ENCODE assay signal across 28 mouse cellular contexts in the genomic region with DNA sequence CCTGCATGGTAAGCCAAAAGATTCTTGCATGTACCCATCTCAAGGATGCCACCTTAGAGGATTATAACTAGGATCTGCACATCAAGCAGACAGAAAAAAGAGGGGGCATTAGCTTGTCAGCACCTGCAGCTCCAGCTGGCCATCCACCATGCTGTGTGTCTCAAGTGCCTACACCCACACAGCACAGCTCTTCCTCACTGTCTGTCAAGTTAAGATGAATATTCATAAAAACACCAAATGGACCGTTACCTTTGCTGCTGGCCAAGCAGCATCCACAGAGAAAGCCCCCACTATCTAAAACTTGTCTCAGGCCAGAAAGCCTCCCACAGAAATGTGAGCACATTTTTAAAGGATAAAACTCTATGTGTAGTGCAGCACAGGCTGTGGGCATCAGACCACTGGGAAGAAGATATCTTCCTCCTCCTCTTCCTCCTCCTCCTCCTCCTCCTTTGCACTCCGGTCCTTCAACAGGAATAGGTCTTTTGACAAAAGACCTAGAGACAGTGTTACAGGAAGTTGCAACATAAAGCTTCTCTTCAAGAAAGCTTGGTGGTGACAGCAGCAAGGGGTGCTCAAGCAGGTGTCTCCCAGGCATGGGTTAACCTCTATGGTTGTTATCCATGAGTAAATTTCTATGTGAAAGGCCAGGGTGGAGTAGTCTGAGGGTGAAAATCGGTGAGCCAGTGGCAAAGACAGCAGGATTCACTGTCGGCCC.
DNase-seq lines count a peak whose midpoint lies in the region; ATAC-seq and TF ChIP-seq lines count a peak whose summit lies in the region.
"Had no signal": no experiment of that assay in that cellular context is flagged by ENCODE, and none has a peak within 500 bp of the region (broad histone marks: within the 10 kb centered on the region; RNA-seq: fewer than 3 reads in every experiment).

No protein-coding gene starts in this region.

- H3K4me3 ChIP-seq in midbrain, embryonic 10.5 days: no peak overlapping the region
- no peak overlapping the region for H3K4me3 ChIP-seq in midbrain, postnatal 0 days (ENCODE audit: low read depth, low read length)
- no peak overlapping the region for H3K4me3 ChIP-seq in forebrain, embryonic 12.5 days (replicated peaks)
- H3K4me3 ChIP-seq: embryonic facial prominence, embryonic 12.5 days; embryonic facial prominence, embryonic 15.5 days; forebrain, embryonic 13.5 days; heart, embryonic 12.5 days; heart, embryonic 15.5 days; hindbrain, embryonic 10.5 days; hindbrain, embryonic 13.5 days had no signal

- no peaks in the 10 kb centered on the region for H3K27me3 ChIP-seq in midbrain, embryonic 10.5 days (ENCODE audit: low read depth, poor library complexity, severe bottlenecking)
- H3K27me3 ChIP-seq in midbrain, postnatal 0 days (ENCODE audit: insufficient read depth, low read length): no peaks in the 10 kb centered on the region
- H3K27me3 ChIP-seq in forebrain, embryonic 12.5 days: peaks cover 4% of the 10 kb centered on the region; the same call in 1 of the 2 replicates
- H3K27me3 ChIP-seq: embryonic facial prominence, embryonic 12.5 days; embryonic facial prominence, embryonic 15.5 days; forebrain, embryonic 13.5 days; heart, embryonic 15.5 days; hindbrain, embryonic 13.5 days had no signal

- no peak overlapping the region for H3K4me2 ChIP-seq in midbrain, postnatal 0 days (ENCODE audit: low read depth, low read length, poor library complexity, severe bottlenecking)
- no peak overlapping the region for H3K4me2 ChIP-seq in forebrain, embryonic 12.5 days
- H3K4me2 ChIP-seq: embryonic facial prominence, embryonic 12.5 days; embryonic facial prominence, embryonic 15.5 days; forebrain, embryonic 13.5 days; heart, embryonic 12.5 days; heart, embryonic 15.5 days; hindbrain, embryonic 13.5 days had no signal

- no peak for TF ChIP-seq CTCF in midbrain, postnatal 0 days (IDR thresholded peaks at IDR 0.05)

- peaks cover 98% of the 10 kb centered on the region for H3K36me3 ChIP-seq in midbrain, embryonic 10.5 days
- peaks cover 42% of the 10 kb centered on the region for H3K36me3 ChIP-seq in midbrain, postnatal 0 days (ENCODE audit: insufficient read depth, low read length)
- peaks cover 73% of the 10 kb centered on the region for H3K36me3 ChIP-seq in forebrain, embryonic 12.5 days (replicated peaks)
- H3K36me3 ChIP-seq: embryonic facial prominence, embryonic 12.5 days; embryonic facial prominence, embryonic 15.5 days; heart, embryonic 12.5 days; heart, embryonic 15.5 days had no signal

- intact Hi-C loops in left cerebral cortex, postnatal 10 days (cut with DNase I): no loop called here

- H3K9ac ChIP-seq in midbrain, postnatal 0 days (replicated peaks; ENCODE audit: low read length, poor library complexity, severe bottlenecking): no peak overlapping the region
- no peak overlapping the region for H3K9ac ChIP-seq in forebrain, embryonic 12.5 days
- H3K9ac ChIP-seq: embryonic facial prominence, embryonic 12.5 days; embryonic facial prominence, embryonic 15.5 days; forebrain, embryonic 13.5 days; forebrain, postnatal 0 days; heart, embryonic 12.5 days; heart, embryonic 15.5 days; hindbrain, embryonic 13.5 days had no signal

- peak; percentile 76 for ATAC-seq in frontal cortex, adult (ENCODE audit: low TSS enrichment)
- no peak for ATAC-seq in midbrain, postnatal 0 days (ENCODE audit: low FRiP score)
- peak; percentile 44; the same call in 1 of the 2 replicates for ATAC-seq in megakaryocyte, adult 5-6 weeks (ENCODE audit: poor library complexity, severe bottlenecking)
- no peak for ATAC-seq in forebrain, embryonic 12.5 days (ENCODE audit: low FRiP score)
- ATAC-seq: activated CD4-positive, CD25-positive, alpha-beta regulatory T cell, adult 4 months; forebrain, embryonic 13.5 days; forebrain, postnatal 0 days; hindbrain, embryonic 16.5 days had no signal

- H3K9me3 ChIP-seq in midbrain, embryonic 10.5 days (replicated peaks): no peaks in the 10 kb centered on the region
- no peaks in the 10 kb centered on the region for H3K9me3 ChIP-seq in midbrain, postnatal 0 days (ENCODE audit: low read length)
- no peaks in the 10 kb centered on the region for H3K9me3 ChIP-seq in forebrain, embryonic 12.5 days
- H3K9me3 ChIP-seq: embryonic facial prominence, embryonic 12.5 days; embryonic facial prominence, embryonic 15.5 days; forebrain, embryonic 13.5 days; heart, embryonic 12.5 days; heart, embryonic 15.5 days; hindbrain, embryonic 10.5 days; hindbrain, embryonic 13.5 days had no signal

- no peak for DNase-seq in frontal cortex, postnatal 10 days (ENCODE audit: low spot score in 2 of 2)
- no peak for DNase-seq in midbrain, embryonic 10.5 days (ENCODE audit: low spot score)
- no peak for DNase-seq in midbrain, postnatal 0 days (ENCODE audit: low spot score)
- peak; percentile 79 for DNase-seq in brain, adult 2 months (ENCODE audit: low read depth, low spot score)
- no peak for DNase-seq in left cerebral cortex, postnatal 10 days (ENCODE audit: extremely low spot score in 1 of 2, low spot score in 2 of 2)
- DNase-seq: adrenal gland, adult 8-10 months; adrenal gland, postnatal 25 days; cerebellum, adult 18-20 months; cerebellum, adult 9-10 months; cerebellum, postnatal 14 days; forebrain, postnatal 0 days; gastrocnemius, postnatal 10 days; gastrocnemius, postnatal 36 days; heart, adult 11 months; heart, postnatal 10 days; heart, postnatal 36 days had no signal

- H3K27ac ChIP-seq in midbrain, embryonic 10.5 days (replicated peaks): 0 out of 2 replicates have a peak overlapping the region, but pooled peaks have one; percentile 19
- no peak overlapping the region for H3K27ac ChIP-seq in midbrain, postnatal 0 days (ENCODE audit: low read depth, low read length)
- no peak overlapping the region for H3K27ac ChIP-seq in forebrain, embryonic 12.5 days
- H3K27ac ChIP-seq: embryonic facial prominence, embryonic 12.5 days; embryonic facial prominence, embryonic 15.5 days; forebrain, embryonic 13.5 days; heart, embryonic 15.5 days; hindbrain, embryonic 13.5 days had no signal

- 89% methylated on average over 4 of the region's 4 CpGs for WGBS in midbrain, embryonic 10.5 days
- WGBS in midbrain, postnatal 0 days: 80% methylated on average over 4 of the region's 4 CpGs
- WGBS in forebrain, embryonic 12.5 days: 91% methylated on average over 4 of the region's 4 CpGs

- H3K4me1 ChIP-seq in midbrain, embryonic 10.5 days: peaks cover 35% of the 10 kb centered on the region
- no peaks in the 10 kb centered on the region for H3K4me1 ChIP-seq in midbrain, postnatal 0 days (ENCODE audit: insufficient read depth, low read length)
- peaks cover 24% of the 10 kb centered on the region for H3K4me1 ChIP-seq in forebrain, embryonic 12.5 days
- H3K4me1 ChIP-seq: embryonic facial prominence, embryonic 12.5 days; embryonic facial prominence, embryonic 15.5 days; heart, embryonic 15.5 days had no signal

Comparison
In these comparisons a context has a peak if more than half of its experiments do, and no peak if none do; other contexts are left out.
1. ATAC-seq: peak in frontal cortex, adult (single experiment) and megakaryocyte, adult 5-6 weeks (single experiment); none in midbrain, postnatal 0 days (single experiment) and forebrain, embryonic 12.5 days (single experiment).